Mouse (Mus musculus) layer of hippocampus, adult 2 months (tissue): ENCODE measurements at regions not wholly inside any gene's neighbourhood (a gene's known extent, or its start where the extent isn't known, plus 50 kb on each side); places are given as distances from the start of the nearest gene placed in this dataset.

ENCODE experiments used
- DNase-seq, 2 experiments: peaks; one replicate each; pipeline ENCODE4 v3.0.0; 2022; ENCODE audit warnings: low spot score in 2 of 2
- H3K27ac ChIP-seq: fragments of 200-600 bp; 2 replicates; pipeline ENCODE4 v1.8.1; 2022
- H3K4me3 ChIP-seq: fragments of 200-600 bp; 2 replicates; pipeline ENCODE4 v1.8.1; 2022; ENCODE audit warnings: mild to moderate bottlenecking
- CTCF ChIP-seq: fragments of 200-600 bp; conservative IDR thresholded peaks from 2 replicates; pipeline ENCODE4 v1.8.1; 2022; ENCODE audit warnings: antibody characterized with exemption, mild to moderate bottlenecking, moderate library complexity

DNA sequence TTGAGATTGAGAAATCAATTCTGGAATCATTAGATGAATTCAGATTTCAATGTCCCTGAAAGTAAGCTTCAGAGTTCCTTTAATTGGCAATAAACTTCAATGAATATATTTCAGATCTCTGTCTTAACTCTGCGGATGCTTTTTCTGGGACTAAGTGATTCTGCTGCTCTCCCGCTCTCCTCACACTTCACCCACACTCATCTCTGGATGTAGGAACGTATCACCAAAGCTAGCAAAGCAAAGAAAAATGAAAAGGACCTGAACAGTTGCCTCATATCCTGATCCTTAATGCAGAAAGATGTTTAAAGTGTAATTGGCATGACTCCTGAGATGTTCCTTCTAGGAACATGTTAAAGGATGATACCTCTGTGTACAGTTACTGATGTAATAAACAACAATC, 377.3 kb downstream of the Basp1 start:
- no peak for TF ChIP-seq CTCF
- no peak overlapping the region for H3K4me3 ChIP-seq
- no peak for DNase-seq
- no peak overlapping the region for H3K27ac ChIP-seq

DNA sequence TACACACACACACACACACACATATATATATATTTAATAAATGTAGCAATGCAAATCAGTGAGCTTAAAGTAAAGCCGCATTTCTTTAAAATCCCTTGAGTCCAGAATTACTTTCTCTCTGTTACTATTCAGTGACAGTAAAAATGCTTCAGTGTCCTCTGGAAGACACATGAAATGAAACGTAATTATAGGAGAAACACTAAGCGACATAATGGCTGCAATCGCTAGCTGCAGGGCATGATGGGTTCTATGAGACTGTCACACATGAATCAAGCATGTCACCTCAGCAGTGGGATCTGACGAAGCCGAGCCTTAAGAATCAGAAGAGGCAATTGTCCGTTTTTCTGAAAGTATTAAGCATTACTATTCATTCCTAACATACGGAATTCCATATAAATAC, 385.7 kb downstream of the Basp1 start:
- DNase-seq = no peak
- no peak for TF ChIP-seq CTCF
- no peak overlapping the region for H3K27ac ChIP-seq
- H3K4me3 ChIP-seq = no peak overlapping the region

DNA sequence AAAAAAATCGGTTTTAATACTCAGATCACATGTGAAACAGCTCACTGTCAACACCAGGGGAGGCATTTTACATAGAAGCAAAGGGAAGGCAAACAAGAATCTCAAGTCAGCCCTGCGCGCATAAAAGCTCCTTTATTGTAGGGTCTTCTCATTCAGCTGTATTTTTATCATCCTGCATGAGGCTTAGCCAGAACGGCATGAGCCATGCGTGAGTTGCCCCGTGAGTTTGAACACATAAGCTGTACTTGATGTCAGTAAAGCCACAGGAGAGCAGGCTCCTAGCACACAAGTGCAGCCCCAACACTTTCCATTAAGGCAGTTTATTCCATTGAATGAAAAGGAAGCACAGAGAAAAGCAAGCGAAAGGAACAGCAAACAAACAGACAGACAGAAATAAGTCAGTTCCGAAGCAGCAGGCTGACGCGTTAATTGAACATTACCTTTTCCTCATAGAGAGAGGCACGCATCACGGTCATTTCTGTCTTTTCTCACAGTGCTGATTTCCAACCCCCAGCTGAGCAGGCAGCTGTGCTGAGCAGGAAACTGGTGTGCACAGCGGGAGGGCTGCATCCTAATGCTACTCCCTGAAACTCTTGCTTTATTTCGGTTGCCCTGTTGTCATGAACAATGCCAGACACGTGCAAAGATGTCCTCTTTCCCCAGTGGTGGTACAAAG, 386.6 kb downstream of the Basp1 start:
- TF ChIP-seq CTCF = peak; percentile 68
- peak; percentile 17 to 29 for DNase-seq
- Histone ChIP-seq H3K4me3 (peak overlapping the region; percentile 55), H3K27ac (peak overlapping the region; percentile 94)

DNA sequence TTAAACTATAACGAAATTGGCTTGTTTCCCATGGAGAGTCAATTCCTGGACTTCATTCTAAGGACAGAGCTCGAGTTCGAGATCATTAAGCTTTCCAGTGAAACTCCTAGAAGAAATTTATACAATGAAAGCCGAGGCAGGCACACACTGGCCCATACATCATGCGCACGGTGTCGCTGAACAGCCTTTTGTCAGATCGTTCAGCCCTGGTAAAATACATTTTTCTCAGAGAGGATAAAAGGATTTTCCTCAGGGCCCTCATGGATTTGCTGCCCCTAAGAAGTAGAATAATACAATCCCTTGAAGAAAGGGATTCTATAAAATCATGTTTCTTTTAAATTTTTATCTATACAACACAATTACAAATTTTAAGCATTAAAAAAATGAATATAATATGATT, 387.2 kb downstream of the Basp1 start:
- TF ChIP-seq CTCF = no peak
- H3K27ac ChIP-seq = peak overlapping the region; percentile 94
- DNase-seq = no peak
- H3K4me3 ChIP-seq = peak overlapping the region; percentile 55

DNA sequence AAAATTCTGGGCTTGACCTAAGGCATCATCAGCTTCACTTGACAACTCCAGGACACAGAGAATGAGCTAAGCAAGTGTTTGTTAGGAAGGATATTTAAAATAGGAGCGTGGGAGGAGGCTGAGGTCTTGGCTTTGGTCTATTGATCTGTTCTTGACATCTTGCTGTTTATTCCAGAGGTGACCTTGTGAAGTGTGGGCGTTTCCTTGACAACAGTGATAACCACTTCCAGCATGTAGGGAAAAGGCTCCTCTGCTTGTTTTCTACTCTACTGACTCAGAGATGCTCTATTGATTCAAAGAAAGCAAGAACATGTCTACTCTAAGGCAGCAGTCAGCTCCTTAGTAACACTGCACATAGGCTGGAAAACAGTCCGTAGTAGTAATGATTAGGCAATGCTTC, 392.6 kb downstream of the Basp1 start:
- DNase-seq = no peak
- Histone ChIP-seq H3K4me3 (no peak overlapping the region), H3K27ac (peak overlapping the region; percentile 92)
- no peak for TF ChIP-seq CTCF

DNA sequence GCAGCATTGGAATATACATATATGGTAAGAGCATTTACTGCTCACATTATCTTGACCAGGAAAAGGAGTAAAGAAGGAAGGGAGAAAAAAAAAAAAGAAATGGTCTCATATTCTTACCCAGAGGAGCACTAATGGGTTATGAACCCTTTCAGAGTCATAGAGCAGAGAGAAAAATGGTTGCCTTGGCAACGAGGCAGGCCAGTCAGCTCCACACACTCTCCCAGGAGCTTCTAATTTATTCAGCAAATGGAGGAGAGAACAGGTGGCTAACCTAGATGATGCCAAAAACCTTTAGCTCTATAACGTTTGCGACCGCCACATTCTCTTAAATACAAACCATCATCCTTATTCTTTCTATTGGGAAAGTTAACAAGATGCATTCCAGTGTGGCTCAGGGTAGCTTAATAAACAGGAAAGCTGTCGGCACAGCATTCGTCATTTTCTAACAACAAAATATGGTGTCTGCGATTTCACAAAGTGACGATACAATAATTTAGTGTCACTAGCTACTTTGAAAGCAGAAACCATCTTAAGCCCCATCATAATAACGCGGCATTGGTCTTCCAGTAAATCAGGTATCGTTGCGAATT, 394.1 kb downstream of the Basp1 start:
- TF ChIP-seq CTCF = no peak
- H3K4me3 ChIP-seq = peak overlapping the region; percentile 12
- DNase-seq = peak; percentile 54 to 60
- peak overlapping the region; percentile 92 for H3K27ac ChIP-seq

DNA sequence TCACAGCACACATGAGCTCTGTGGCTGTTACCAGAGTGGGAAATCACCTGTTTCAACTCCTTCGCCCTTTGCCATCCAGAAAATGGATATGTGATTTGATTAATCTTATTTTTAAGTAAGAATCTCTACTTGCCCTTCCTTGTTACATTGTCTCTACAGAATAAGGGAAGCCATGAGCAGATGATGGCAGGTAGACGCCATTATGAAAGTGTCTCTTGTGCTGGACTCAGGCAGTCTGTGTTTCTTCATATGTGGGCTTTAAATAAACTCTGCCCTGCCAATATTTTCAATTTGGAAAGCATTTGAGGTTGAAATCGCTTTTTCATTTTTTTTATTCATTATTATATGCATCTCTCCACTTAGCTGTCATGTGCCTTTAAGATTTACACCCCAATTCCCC, 394.6 kb downstream of the Basp1 start:
- Histone ChIP-seq H3K4me3 (peak overlapping the region; percentile 12; the same call in 1 of the 2 replicates), H3K27ac (peak overlapping the region; percentile 92)
- no peak for TF ChIP-seq CTCF
- no peak for DNase-seq

DNA sequence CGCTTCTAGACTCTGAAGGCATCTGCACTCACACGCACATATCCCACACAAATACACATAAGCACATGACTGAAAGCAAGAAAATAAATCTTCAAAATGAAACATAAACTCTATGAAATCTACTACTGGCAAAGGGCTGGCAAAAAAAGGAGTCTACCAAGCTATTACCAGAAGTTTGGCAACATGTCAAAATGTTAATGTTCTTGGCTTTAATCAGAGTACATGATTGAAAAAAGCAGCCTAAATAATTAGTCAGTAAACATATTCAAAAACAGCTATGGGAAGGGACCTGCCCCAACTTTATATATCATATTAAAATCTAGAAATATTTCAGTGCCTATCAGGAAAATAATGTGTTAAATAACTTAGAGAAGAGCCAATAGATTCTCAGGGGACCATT, 405.8 kb downstream of the Basp1 start:
- Histone ChIP-seq H3K27ac (peak overlapping the region; percentile 20; the same call in 1 of the 2 replicates), H3K4me3 (no peak overlapping the region)
- DNase-seq = no peak
- no peak for TF ChIP-seq CTCF

DNA sequence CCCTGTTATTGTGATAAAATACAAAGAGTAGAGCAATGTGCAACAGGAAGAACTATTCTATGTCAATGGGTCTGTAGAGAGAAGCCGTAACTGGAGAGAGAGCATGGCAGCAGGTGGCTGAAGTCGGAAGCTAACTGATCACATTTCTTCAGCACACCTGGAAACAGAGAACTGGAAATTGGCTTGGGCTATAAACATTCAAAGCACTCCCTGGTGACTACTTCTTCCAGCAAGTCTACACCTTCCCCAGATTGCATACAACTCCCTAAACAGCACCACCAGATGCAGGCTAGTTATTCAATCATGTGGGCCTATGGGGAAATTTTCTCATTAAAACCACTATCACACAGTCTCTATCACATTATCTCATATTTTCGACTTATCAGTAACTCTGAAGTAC, 413.4 kb downstream of the Basp1 start:
- H3K4me3 ChIP-seq = no peak overlapping the region
- TF ChIP-seq CTCF = no peak
- no peak for DNase-seq
- H3K27ac ChIP-seq = no peak overlapping the region

DNA sequence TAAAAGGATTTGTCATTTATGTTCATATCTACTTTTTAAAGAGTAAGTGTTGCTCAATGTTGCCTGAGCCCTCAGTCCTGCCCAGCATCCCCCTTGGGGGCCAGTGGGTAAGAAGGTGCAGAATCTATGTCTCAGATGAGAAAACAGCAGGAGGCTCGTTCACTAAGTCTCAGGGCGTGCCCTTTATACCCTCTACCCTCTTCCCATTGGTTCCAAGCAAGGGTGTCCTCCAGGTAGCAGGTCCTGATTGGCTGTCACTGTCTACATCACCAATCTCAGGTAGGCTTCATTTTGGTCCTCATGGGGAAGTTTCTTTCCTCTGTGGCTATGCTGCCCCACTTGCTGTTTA, 420.3 kb downstream of the Basp1 start:
- Histone ChIP-seq H3K27ac (peak overlapping the region; percentile 84; the same call in 1 of the 2 replicates), H3K4me3 (no peak overlapping the region)
- TF ChIP-seq CTCF = no peak
- no peak for DNase-seq

DNA sequence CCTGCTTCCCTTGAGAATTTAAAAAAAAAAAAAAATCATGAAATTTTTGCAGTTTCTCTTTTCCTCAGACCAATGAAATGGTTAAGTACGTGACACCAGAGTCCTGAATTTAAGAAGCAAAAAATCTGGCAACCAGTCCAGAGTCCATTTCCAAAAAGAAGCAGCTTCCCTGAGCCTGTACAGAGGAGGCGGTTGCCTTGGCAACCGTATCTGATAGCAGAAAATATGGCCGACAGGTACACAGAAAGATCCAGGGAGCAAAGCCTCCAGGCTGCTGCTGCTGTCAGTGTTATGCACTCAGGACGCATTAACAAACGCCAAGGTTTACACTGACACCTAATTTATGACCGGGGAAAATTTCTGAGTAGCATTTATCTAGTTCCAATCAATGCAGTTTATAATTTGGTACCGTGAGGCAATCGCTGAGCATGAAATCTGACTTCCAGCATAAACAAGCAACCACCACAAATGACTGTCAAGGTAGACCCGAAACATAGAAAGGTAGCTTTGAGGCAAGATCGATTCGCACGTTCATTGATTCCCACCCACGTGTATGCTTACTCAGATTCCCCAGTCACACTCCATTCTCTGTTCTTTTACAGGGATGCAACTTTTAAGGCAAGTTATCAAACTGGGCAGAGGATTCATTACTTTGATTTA, 420.8 kb downstream of the Basp1 start:
- Histone ChIP-seq H3K4me3 (peak overlapping the region; percentile 43), H3K27ac (peak overlapping the region; percentile 84)
- no peak for TF ChIP-seq CTCF
- peak; percentile 32 to 44 for DNase-seq

DNA sequence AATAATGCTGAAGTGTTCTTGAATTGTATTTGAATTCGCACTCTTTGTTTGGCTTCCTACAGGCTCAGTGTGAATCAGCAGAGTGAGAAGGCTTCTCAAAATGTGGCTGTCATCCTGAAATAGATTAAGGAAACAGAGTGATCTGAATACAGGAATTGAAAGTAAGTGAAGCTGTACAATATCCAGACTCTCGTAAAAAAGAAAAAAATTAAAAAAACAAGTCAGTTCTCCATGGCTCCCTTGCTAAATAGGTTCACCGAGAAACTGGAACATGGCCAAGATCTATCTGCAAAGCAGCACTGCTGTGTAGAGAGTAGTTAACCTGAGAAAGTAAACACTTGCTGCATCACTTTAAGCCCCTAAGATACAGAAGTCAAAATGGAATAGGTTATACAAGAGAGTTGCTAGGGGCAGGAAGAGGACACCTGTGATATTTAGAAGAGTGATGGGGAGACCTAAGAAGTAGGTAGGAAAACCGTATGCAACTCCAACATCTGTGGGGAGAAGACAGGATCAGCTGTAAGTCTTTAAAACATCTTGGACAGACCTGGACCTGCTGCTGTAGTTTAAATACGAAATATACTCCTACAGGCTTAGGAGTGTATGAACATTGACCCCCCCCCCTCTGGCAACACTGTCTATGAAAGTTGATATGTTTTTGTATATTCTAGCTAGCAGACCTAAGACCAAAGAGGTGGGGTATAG, 423.3 kb downstream of the Basp1 start:
- no peak overlapping the region for H3K4me3 ChIP-seq
- DNase-seq = no peak
- TF ChIP-seq CTCF = no peak
- H3K27ac ChIP-seq = peak overlapping the region; percentile 8; the same call in 1 of the 2 replicates

DNA sequence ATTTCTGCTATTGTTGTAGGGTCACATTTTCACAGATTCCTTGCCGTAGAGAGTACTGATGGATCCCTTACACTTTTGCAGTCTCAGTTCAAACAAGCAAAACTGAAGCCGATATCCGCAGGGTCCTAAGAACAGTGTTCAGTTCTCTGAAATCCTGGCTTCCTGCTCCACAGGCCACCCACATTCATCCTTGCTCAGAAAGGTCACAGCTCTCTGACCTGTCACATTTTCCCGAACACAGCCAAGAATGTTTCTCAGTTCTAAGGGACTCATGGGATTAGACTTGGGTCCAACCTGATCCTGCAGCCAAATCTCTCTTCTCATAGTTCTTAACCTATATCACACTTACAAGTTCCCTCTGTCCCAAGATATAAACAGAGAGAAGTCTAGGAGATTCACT, 432.7 kb downstream of the Basp1 start:
- Histone ChIP-seq H3K27ac (no peak overlapping the region), H3K4me3 (no peak overlapping the region)
- DNase-seq = no peak
- TF ChIP-seq CTCF = no peak
